Mouse (Mus musculus): ENCODE measurements around the gene D430042O09Rik. TPM values are rescaled to one million over a fixed set of nuclear protein-coding genes. Genes with fewer than 3 reads are reported as not detected.

Gene D430042O09Rik
- polyA plus RNA-seq, 1 experiment from 2014 or later = 6.2 TPM

DNA sequence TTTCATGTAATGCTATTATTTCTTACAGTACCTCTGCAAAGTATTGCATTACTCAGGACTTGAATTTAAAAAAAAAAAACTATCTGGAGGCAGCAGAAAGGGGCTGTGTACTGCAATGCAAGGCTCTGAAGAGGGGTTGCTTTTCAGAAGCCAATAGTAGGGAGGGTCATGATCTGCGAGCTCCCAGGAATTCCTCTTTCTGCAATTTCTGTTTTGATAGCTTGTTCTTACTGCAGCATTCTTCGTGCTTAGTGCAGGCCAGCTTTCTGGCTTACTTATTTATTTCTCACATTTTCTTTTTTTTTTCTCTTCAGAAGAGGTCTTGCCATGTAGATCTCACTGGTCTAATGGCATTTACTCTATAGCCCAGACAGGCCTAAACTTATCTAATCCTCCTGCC, 32.8 kb downstream of the D430042O09Rik start:
- 60% methylated on average over 2 of the region's 2 CpGs for WGBS
- Histone ChIP-seq H3K27ac (no peak overlapping the region), H3K4me2 (no peak overlapping the region), H3K27me3 (no peaks in the 10 kb centered on the region), H3K9ac (no peak overlapping the region), H3K36me3 (no peaks in the 10 kb centered on the region), H3K4me1 (replicated peaks) (no peaks in the 10 kb centered on the region; the same call in 1 of the 2 replicates), H3K9me3 (replicated peaks) (no peaks in the 10 kb centered on the region), H3K4me3 (no peak overlapping the region)
- no peak for ATAC-seq (replicated peaks; ENCODE audit: insufficient number of reproducible peaks, insufficient read depth, low FRiP score, low read depth)

DNA sequence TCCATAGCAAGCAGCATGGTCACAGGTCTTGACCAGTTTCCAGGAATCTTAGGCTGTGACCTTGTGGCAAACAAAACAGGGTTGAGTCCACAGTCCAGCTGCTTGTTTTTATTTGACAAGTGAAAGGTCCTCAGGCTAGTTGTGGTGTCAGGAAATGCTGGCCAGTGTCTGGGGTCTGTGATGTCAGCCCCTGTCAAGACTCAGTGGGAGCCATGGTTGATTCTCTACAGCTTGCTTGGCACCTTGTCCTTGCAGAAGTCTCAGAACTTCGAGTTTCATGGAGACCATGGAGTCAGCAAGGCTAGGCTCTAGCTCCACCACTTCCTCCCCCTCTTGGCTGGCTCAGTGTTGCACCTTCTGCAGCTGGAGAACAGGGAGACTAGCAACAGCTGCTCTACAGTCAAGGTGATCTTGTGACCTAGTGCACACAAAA, 33.6 kb downstream of the D430042O09Rik start:
- Histone ChIP-seq H3K4me3 (no peak overlapping the region), H3K4me1 (replicated peaks) (no peaks in the 10 kb centered on the region; the same call in 1 of the 2 replicates), H3K27me3 (no peaks in the 10 kb centered on the region), H3K4me2 (no peak overlapping the region), H3K36me3 (no peaks in the 10 kb centered on the region), H3K9ac (no peak overlapping the region), H3K9me3 (replicated peaks) (no peaks in the 10 kb centered on the region), H3K27ac (no peak overlapping the region)
- ATAC-seq (replicated peaks; ENCODE audit: insufficient number of reproducible peaks, insufficient read depth, low FRiP score, low read depth) = no peak
- WGBS = 35% methylated on average over 1 of the region's 1 CpGs

DNA sequence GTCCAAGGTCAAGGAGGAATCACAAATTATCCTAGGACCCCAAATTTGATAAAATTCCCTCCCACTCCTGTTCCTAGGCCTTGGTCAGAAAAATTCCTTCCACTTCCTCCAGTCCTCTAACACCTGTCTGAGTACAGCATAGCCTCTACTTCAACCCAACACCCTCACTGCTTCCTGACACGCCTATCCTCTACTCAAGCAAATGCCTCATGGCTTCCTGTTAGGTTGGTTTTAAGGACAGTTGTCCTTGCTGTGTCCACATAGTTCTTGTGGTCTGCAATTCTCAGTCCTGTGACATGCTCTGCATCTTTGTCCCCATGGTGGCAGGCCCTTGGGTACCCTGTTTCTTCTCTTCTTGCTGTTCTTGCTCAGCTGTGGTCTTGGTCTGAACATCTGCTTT, 37.1 kb downstream of the D430042O09Rik start:
- Histone ChIP-seq H3K9me3 (replicated peaks) (no peaks in the 10 kb centered on the region), H3K9ac (no peak overlapping the region), H3K4me1 (replicated peaks) (no peaks in the 10 kb centered on the region; the same call in 1 of the 2 replicates), H3K4me3 (no peak overlapping the region), H3K27me3 (no peaks in the 10 kb centered on the region), H3K36me3 (no peaks in the 10 kb centered on the region), H3K4me2 (no peak overlapping the region), H3K27ac (no peak overlapping the region)
- 81% methylated on average over 1 of the region's 1 CpGs for WGBS
- ATAC-seq (replicated peaks; ENCODE audit: insufficient number of reproducible peaks, insufficient read depth, low FRiP score, low read depth) = no peak

DNA sequence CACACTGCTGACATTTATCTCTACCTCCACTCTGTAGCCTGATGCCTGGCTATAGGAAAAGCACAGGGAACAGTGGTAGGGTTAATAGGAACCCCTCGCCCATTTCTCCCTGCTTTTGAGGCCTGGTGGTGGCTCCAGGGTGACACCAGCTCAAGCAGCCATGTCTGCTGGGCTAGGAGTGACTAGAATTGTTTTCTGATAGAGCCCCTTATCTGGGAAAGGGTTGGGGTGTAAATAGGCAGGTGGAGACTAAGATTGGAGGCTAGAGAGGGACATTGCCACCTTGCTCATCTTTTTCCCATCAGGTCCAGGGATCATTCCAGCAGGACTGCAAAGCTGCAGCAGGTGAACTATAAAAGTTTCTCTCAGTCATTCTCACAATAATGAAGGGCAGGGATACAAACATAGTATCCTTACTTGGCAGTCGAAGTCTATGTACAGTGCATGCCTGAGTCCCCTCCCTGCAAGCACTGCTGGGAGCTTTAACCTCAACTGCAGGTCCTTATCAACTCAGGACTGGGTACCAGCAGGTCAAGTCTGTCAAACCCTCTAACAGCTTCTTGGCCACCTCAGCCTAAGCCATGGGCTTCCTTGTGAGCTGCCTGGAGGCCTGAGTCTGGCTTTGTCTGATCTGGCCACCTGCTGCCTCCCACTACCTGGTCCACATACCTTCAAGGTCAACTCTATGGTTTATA, 39.1 kb downstream of the D430042O09Rik start:
- Histone ChIP-seq H3K36me3 (no peaks in the 10 kb centered on the region), H3K27ac (no peak overlapping the region), H3K4me1 (replicated peaks) (peaks cover 4% of the 10 kb centered on the region; the same call in 1 of the 2 replicates), H3K9ac (no peak overlapping the region), H3K4me2 (no peak overlapping the region), H3K27me3 (no peaks in the 10 kb centered on the region), H3K9me3 (replicated peaks) (no peaks in the 10 kb centered on the region), H3K4me3 (no peak overlapping the region)
- ATAC-seq (replicated peaks; ENCODE audit: insufficient number of reproducible peaks, insufficient read depth, low FRiP score, low read depth) = no peak
- 86% methylated on average over 2 of the region's 2 CpGs for WGBS

DNA sequence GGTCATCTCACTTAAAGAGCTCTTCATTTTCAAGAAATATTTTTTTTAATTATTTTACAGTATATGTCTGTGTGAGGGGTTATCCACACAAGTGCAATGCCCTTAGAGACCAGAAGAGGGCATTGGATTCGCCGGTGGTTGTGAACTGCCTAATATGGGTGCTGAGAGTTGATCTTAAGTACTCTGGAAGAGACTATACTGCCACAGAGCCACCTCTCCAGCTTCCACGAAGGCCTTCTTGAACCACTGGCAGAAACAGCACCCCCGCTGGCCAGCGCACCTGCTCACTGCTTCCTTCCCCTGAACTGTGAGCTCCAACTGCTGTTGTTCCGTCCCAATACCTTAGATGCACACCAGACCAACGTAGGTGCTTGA, 39.6 kb downstream of the D430042O09Rik start:
- Histone ChIP-seq H3K27ac (no peak overlapping the region), H3K4me1 (replicated peaks) (peaks cover 8% of the 10 kb centered on the region), H3K9me3 (replicated peaks) (no peaks in the 10 kb centered on the region), H3K27me3 (no peaks in the 10 kb centered on the region), H3K36me3 (no peaks in the 10 kb centered on the region), H3K9ac (no peak overlapping the region), H3K4me2 (no peak overlapping the region), H3K4me3 (no peak overlapping the region)
- no peak for ATAC-seq (replicated peaks; ENCODE audit: insufficient number of reproducible peaks, insufficient read depth, low FRiP score, low read depth)
- WGBS = 66% methylated on average over 7 of the region's 7 CpGs

DNA sequence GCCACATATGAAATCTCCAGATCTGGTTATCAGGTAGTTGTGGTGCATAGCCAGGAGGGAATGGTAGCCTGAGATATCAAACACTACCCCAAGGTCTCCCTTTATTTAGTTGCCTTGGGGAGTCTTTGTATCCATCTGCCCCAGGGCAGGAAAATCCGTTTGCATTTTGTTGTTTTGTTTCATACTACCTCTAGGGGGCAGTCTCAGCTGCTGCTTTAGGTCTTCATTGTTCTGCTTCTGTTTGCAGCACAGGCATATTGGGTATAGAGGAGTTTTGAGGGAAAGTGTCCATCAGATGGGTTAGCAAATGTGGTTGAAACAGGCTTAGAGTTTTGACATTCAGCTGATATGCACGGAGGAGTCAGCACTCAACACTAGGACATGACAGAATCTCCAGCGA, 40.5 kb downstream of the D430042O09Rik start:
- Histone ChIP-seq H3K9me3 (replicated peaks) (no peaks in the 10 kb centered on the region), H3K4me2 (no peak overlapping the region), H3K27me3 (no peaks in the 10 kb centered on the region), H3K36me3 (no peaks in the 10 kb centered on the region), H3K9ac (no peak overlapping the region), H3K27ac (no peak overlapping the region), H3K4me3 (no peak overlapping the region), H3K4me1 (replicated peaks) (peaks cover 15% of the 10 kb centered on the region)
- ATAC-seq (replicated peaks; ENCODE audit: insufficient number of reproducible peaks, insufficient read depth, low FRiP score, low read depth) = no peak
- WGBS = 42% methylated on average over 3 of the region's 3 CpGs

DNA sequence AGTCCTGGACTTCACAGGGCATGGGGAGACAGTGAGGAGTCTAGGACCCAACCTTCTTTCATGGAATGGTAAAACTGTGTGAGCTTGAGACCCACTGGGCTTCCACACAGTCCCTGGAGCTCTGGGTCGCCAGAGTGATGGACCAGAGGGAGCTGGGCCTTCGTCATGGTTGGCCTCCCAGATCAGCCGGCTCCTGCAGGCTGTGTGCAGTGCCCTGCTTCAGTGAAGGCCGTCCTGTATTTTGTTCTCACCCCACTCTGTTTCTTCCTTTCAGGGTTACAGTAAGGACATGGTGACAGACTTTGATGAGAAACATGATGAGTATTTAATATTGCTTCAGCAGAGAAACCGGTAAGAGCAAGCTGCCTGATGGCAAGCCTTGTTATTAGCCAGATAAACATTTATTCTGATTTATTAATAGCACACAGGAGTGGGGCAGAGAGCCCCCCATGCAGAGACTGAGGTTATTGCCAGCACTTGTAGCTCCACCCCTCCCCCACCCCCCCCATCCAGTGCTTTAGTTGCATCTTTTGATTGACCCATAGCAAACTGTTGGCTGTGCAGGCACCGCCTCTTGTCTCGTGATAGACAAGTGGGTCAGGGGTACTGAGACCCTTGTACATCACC, 45.1 kb downstream of the D430042O09Rik start:
- peaks cover 47% of the 10 kb centered on the region for H3K4me1 ChIP-seq (replicated peaks)
- H3K36me3 ChIP-seq = no peaks in the 10 kb centered on the region
- H3K27ac ChIP-seq = peak overlapping the region; percentile 92
- 37% methylated on average over 7 of the region's 7 CpGs for WGBS
- ATAC-seq (replicated peaks; ENCODE audit: insufficient number of reproducible peaks, insufficient read depth, low FRiP score, low read depth) = peak; percentile 61
- H3K9me3 ChIP-seq (replicated peaks) = no peaks in the 10 kb centered on the region
- H3K4me2 ChIP-seq = no peak overlapping the region
- H3K27me3 ChIP-seq = no peaks in the 10 kb centered on the region
- no peak overlapping the region for H3K4me3 ChIP-seq
- peak overlapping the region; percentile 19; the same call in 1 of the 2 replicates for H3K9ac ChIP-seq

DNA sequence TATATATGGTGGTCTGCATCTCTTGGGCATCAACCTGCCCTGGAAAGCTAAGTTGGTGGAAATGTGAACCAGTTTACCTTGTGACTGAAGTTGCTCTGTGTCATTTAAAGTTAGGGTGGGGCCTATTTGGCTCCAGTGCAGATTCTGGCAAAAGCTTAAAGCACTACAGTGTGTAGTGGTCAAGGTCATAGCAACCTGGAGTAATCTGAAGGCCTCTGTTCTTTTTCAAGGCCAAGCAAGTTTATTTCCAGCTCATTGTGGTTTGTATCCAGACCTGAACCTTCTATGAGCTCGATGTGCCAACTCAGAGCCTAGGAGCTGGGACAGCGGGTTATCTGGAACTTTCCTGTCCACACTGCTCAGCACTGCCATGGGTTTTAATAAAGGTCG, 45.6 kb downstream of the D430042O09Rik start:
- Histone ChIP-seq H3K27ac (peak overlapping the region; percentile 92), H3K9ac (no peak overlapping the region), H3K9me3 (replicated peaks) (no peaks in the 10 kb centered on the region), H3K27me3 (no peaks in the 10 kb centered on the region), H3K36me3 (no peaks in the 10 kb centered on the region), H3K4me1 (replicated peaks) (peaks cover 50% of the 10 kb centered on the region), H3K4me2 (no peak overlapping the region), H3K4me3 (no peak overlapping the region)
- peak; percentile 65 for ATAC-seq (replicated peaks; ENCODE audit: insufficient number of reproducible peaks, insufficient read depth, low FRiP score, low read depth)
- 64% methylated on average over 3 of the region's 3 CpGs for WGBS

DNA sequence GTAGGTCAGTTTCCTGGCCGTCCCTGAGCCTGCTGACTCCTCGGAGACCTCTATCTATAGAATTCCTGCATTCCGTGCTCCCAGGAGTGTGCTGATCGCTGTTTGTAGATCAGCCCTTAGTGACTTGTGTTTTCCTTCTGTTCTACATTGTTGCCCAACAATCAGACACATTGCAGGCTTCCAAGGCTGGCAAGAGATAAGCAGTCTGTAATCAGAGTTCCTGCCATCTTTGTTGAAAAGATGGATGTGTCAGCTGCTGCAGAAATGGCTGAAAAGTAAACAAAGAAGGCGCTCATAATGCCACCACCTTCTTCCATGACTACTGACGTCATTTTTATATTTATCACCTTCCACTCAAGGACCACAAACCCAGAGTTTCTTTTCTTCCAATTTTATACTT, 49.1 kb downstream of the D430042O09Rik start:
- H3K9ac ChIP-seq = no peak overlapping the region
- H3K9me3 ChIP-seq (replicated peaks) = no peaks in the 10 kb centered on the region
- 24% methylated on average over 6 of the region's 6 CpGs for WGBS
- H3K27me3 ChIP-seq = no peaks in the 10 kb centered on the region
- peaks cover 55% of the 10 kb centered on the region for H3K4me1 ChIP-seq (replicated peaks)
- ATAC-seq (replicated peaks; ENCODE audit: insufficient number of reproducible peaks, insufficient read depth, low FRiP score, low read depth) = no peak
- H3K36me3 ChIP-seq = no peaks in the 10 kb centered on the region
- H3K4me2 ChIP-seq = no peak overlapping the region
- H3K4me3 ChIP-seq = no peak overlapping the region
- peak overlapping the region; percentile 61 for H3K27ac ChIP-seq

DNA sequence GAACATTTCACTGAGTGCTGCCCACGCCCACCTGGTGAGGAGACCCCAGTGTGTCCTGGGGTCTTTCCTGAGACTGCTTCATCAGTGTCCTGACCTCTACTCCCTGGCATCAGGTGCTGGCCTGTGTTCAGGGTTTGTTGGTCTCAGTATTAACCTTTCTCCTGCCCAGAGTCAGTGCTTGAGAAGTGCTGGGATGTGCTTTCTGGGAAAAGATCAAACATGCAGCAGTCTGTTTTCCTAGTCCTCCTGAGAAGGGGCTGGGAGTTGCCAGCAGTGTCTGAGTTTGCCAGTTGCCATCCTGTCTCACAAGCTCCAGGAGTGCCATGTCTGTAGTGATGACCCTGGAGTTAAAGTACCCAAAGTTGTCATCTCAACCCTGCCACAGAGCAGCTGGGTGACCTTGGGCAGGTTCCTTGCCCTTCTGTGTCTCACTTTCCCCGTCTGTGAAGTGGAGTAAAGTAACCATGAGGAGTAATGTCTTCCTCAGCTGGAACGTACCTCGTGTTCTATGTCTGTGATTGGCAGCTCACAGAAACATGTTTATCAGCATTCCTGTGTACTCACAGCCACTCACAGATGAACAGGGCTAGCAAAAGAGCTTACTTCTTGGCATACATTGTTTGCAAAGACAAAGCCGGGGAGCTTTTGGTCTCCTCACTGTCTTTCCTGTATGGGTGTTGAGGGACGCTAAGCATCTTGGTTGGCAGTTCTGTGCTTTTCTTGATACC, 50.4 kb downstream of the D430042O09Rik start:
- H3K27me3 ChIP-seq = no peaks in the 10 kb centered on the region
- H3K4me1 ChIP-seq (replicated peaks) = peaks cover 58% of the 10 kb centered on the region
- H3K9me3 ChIP-seq (replicated peaks) = no peaks in the 10 kb centered on the region
- H3K36me3 ChIP-seq = no peaks in the 10 kb centered on the region
- no peak overlapping the region for H3K4me3 ChIP-seq
- H3K27ac ChIP-seq = peak overlapping the region; percentile 47
- H3K9ac ChIP-seq = no peak overlapping the region
- 53% methylated on average over 6 of the region's 6 CpGs for WGBS
- H3K4me2 ChIP-seq = no peak overlapping the region
- no peak for ATAC-seq (replicated peaks; ENCODE audit: insufficient number of reproducible peaks, insufficient read depth, low FRiP score, low read depth)

DNA sequence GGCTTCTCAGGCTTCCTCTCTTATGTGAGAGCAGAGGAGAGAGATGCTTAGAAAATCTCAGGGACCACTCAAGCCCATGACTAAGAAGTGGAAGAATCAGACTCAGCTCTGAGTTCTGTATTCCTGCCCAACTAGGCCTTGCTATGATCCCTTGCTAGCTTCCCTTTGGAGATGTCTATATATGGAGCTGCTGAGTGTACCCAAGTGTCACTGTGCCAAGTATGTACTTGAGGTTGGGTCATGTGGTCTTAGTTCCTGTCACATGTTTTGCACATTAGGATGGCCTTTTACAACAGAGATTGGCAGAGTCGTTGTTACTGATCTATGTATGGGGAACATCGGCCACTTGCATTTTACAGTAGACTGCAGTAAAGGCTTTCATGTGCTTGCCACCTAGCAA, 54.6 kb downstream of the D430042O09Rik start:
- Histone ChIP-seq H3K27me3 (no peaks in the 10 kb centered on the region), H3K4me2 (no peak overlapping the region), H3K27ac (peak overlapping the region; percentile 95), H3K9ac (no peak overlapping the region), H3K4me3 (no peak overlapping the region), H3K4me1 (replicated peaks) (peaks cover 66% of the 10 kb centered on the region), H3K36me3 (no peaks in the 10 kb centered on the region), H3K9me3 (replicated peaks) (no peaks in the 10 kb centered on the region)
- no peak; the same call in 1 of the 2 replicates for ATAC-seq (replicated peaks; ENCODE audit: insufficient number of reproducible peaks, insufficient read depth, low FRiP score, low read depth)
- 53% methylated on average over 2 of the region's 2 CpGs for WGBS
